Mouse (Mus musculus) gastrocnemius, postnatal 4 days (tissue): ENCODE measurements around the gene E130309D02Rik. TPM values are rescaled to one million over a fixed set of nuclear protein-coding genes. Genes with fewer than 3 reads are reported as not detected.

ENCODE experiments used
- DNase-seq, 2 experiments: peaks; one replicate each; pipeline ENCODE4 v3.0.0; 2021 to 2022; ENCODE audit warnings: low spot score in 2 of 2, mixed read lengths in 2 of 2
- total RNA-seq, 2 experiments: library from RNA; stranded (reverse); gene quantifications; 2 replicates each; pipeline ENCODE4 v1.2.3; 2021

E130309D02Rik gene
- total RNA-seq, 2 experiments from 2014 or later, result 13.9 to 15.5 TPM

GRCm38 (mm10) chr5:143270151-143270519 lies 45.0 kb downstream of the E130309D02Rik start:
- no peak for DNase-seq

GRCm38 (mm10) chr5:143269363-143270150 lies 45.6 kb downstream of the E130309D02Rik start, which contains the start of gene Zfp316:
TSS of gene Zfp316 (minus strand) at chr5:143270022.
- DNase-seq, result peak; percentile 59 to 75

GRCm38 (mm10) chr5:143268985-143269362 lies 46.2 kb downstream of the E130309D02Rik start:
- DNase-seq, result no peak

- no peak for DNase-seq
Observed at GRCm38 (mm10) chr5:143266794-143267193, 48.4 kb downstream of the E130309D02Rik start.

- DNase-seq, result no peak
Observed at GRCm38 (mm10) chr5:143265409-143265808, 49.8 kb downstream of the E130309D02Rik start.

GRCm38 (mm10) chr5:143264689-143265088 lies 50.5 kb downstream of the E130309D02Rik start:
- DNase-seq, result no peak

- DNase-seq, result no peak
Observed at GRCm38 (mm10) chr5:143261636-143262035, 53.5 kb downstream of the E130309D02Rik start.

- DNase-seq, result no peak
Observed at GRCm38 (mm10) chr5:143255802-143256201, 59.4 kb downstream of the E130309D02Rik start.

GRCm38 (mm10) chr5:143255131-143255519 lies 60.0 kb downstream of the E130309D02Rik start:
- no peak for DNase-seq

- no peak for DNase-seq
Observed at GRCm38 (mm10) chr5:143254487-143255130, 60.6 kb downstream of the E130309D02Rik start.

- no peak for DNase-seq
Observed at GRCm38 (mm10) chr5:143253881-143254486, 61.2 kb downstream of the E130309D02Rik start.

GRCm38 (mm10) chr5:143253186-143253880 lies 61.8 kb downstream of the E130309D02Rik start:
- no peak for DNase-seq

- no peak for DNase-seq
Observed at GRCm38 (mm10) chr5:143252791-143253185, 62.4 kb downstream of the E130309D02Rik start.

- DNase-seq, result no peak
Observed at GRCm38 (mm10) chr5:143252039-143252438, 63.1 kb downstream of the E130309D02Rik start.

Other genes starting within 250 kb of the E130309D02Rik start
- gene Rnf216, start 202.4 kb downstream of the E130309D02Rik start, total RNA-seq, result 10 to 100 TPM; 34.0 to 39.8 TPM
- under 1 TPM in 1 of 2 experiments, not detected in 1; 0.05 TPM for gene Olfr718-ps1, start 167.8 kb downstream of the E130309D02Rik start, total RNA-seq
- 10 to 100 TPM in 1 of 2 experiments, 1 to 10 TPM in 1; 9.1 to 11.9 TPM for gene Rbak, start 134.6 kb downstream of the E130309D02Rik start, total RNA-seq
- gene Spdye4b, start 134.3 kb downstream of the E130309D02Rik start, total RNA-seq, result not detected
- gene Spdye4a, start 88.5 kb downstream of the E130309D02Rik start, total RNA-seq, result not detected
- 10 to 100 TPM; 14.0 to 15.9 TPM for gene Zfp12, start 80.2 kb downstream of the E130309D02Rik start, total RNA-seq
- gene Zfp316, start 45.3 kb downstream of the E130309D02Rik start, total RNA-seq, result 1 to 10 TPM; 6.7 to 6.8 TPM
- gene Zfp853, start 21.7 kb downstream of the E130309D02Rik start, total RNA-seq, result under 1 TPM; 0.69 to 0.70 TPM
- gene Zdhhc4, start 13.9 kb upstream of the E130309D02Rik start, total RNA-seq, result 10 to 100 TPM; 35.8 to 38.8 TPM
- gene Grid2ip, start 42.0 kb upstream of the E130309D02Rik start, total RNA-seq, result under 1 TPM in 1 of 2 experiments, not detected in 1; 0.27 TPM
- 100 to 1,000 TPM; 149 to 150 TPM for gene Kdelr2, start 88.5 kb upstream of the E130309D02Rik start, total RNA-seq
- 1 to 10 TPM; 7.5 to 7.6 TPM for gene Daglb, start 149.2 kb upstream of the E130309D02Rik start, total RNA-seq
- 100 to 1,000 TPM; 284 to 299 TPM for gene Rac1, start 212.7 kb upstream of the E130309D02Rik start, total RNA-seq